ENCODE assay signal across 21 mouse cellular contexts in genomic region chr8:110315826-110316225, GRCm38 (mm10). TPM values are rescaled to one million over a fixed set of nuclear protein-coding genes. Genes with fewer than 3 reads are reported as not detected.
DNase-seq lines count a peak whose midpoint lies in the region; ATAC-seq and TF ChIP-seq lines count a peak whose summit lies in the region.
"Had no signal": no experiment of that assay in that cellular context is flagged by ENCODE, and none has a peak within 500 bp of the region (broad histone marks: within the 10 kb centered on the region; RNA-seq: fewer than 3 reads in every experiment).

No protein-coding gene starts in this region.

- H3K4me1 ChIP-seq in hindbrain, embryonic 13.5 days (replicated peaks): peaks cover 19% of the 10 kb centered on the region
- peaks cover 19% of the 10 kb centered on the region; the same call in 1 of the 2 replicates for H3K4me1 ChIP-seq in hindbrain, embryonic 10.5 days (replicated peaks)
- peaks cover 13% of the 10 kb centered on the region for H3K4me1 ChIP-seq in hindbrain, embryonic 15.5 days (replicated peaks)
- H3K4me1 ChIP-seq in midbrain, embryonic 15.5 days: peaks cover 21% of the 10 kb centered on the region
- H3K4me1 ChIP-seq: forebrain, embryonic 13.5 days; heart, embryonic 10.5 days had no signal

- no peaks in the 10 kb centered on the region for H3K9me3 ChIP-seq in hindbrain, embryonic 13.5 days
- no peaks in the 10 kb centered on the region for H3K9me3 ChIP-seq in hindbrain, embryonic 10.5 days
- no peaks in the 10 kb centered on the region for H3K9me3 ChIP-seq in hindbrain, embryonic 15.5 days
- H3K9me3 ChIP-seq in midbrain, embryonic 15.5 days: no peaks in the 10 kb centered on the region
- H3K9me3 ChIP-seq: embryonic facial prominence, embryonic 10.5 days; forebrain, embryonic 13.5 days; heart, embryonic 10.5 days had no signal

- peak overlapping the region; percentile 44 for H3K27ac ChIP-seq in hindbrain, embryonic 13.5 days
- H3K27ac ChIP-seq in hindbrain, embryonic 10.5 days: no peak overlapping the region
- H3K27ac ChIP-seq in hindbrain, embryonic 15.5 days (replicated peaks): no peak overlapping the region
- peak overlapping the region; percentile 29; the same call in 1 of the 2 replicates for H3K27ac ChIP-seq in midbrain, embryonic 15.5 days
- H3K27ac ChIP-seq: embryonic facial prominence, embryonic 10.5 days; forebrain, embryonic 13.5 days; heart, embryonic 10.5 days had no signal

- H3K27me3 ChIP-seq in hindbrain, embryonic 13.5 days: no peaks in the 10 kb centered on the region
- no peaks in the 10 kb centered on the region for H3K27me3 ChIP-seq in hindbrain, embryonic 10.5 days (ENCODE audit: insufficient read depth, poor library complexity, severe bottlenecking)
- no peaks in the 10 kb centered on the region for H3K27me3 ChIP-seq in hindbrain, embryonic 15.5 days
- H3K27me3 ChIP-seq in midbrain, embryonic 15.5 days (replicated peaks): no peaks in the 10 kb centered on the region
- H3K27me3 ChIP-seq: CH12.LX; forebrain, embryonic 13.5 days; Patski had no signal

- intact Hi-C loops in gastrocnemius, postnatal 14 days (cut with DNase I; ENCODE audit: low total_unique reads): no loop called here

- ATAC-seq in hindbrain, embryonic 13.5 days (ENCODE audit: low FRiP score): no peak
- ATAC-seq in hindbrain, embryonic 15.5 days (ENCODE audit: low FRiP score, low read depth): peak; percentile 45
- 0 out of 2 replicates have a peak, but pooled peaks have one; percentile 24 for ATAC-seq in midbrain, embryonic 15.5 days (replicated peaks)
- ATAC-seq: forebrain, embryonic 13.5 days; forebrain, postnatal 0 days; inflammation-experienced regulatory T-cells, adult 6 months; Patski had no signal

- 54% methylated on average over 7 of the region's 7 CpGs for WGBS in hindbrain, embryonic 13.5 days
- WGBS in hindbrain, embryonic 10.5 days: 65% methylated on average over 7 of the region's 7 CpGs
- WGBS in hindbrain, embryonic 15.5 days: 46% methylated on average over 7 of the region's 7 CpGs
- 33% methylated on average over 7 of the region's 7 CpGs for WGBS in midbrain, embryonic 15.5 days

- 0 out of 2 replicates have a peak overlapping the region, but pooled peaks have one; percentile 6 for H3K4me2 ChIP-seq in hindbrain, embryonic 13.5 days
- H3K4me2 ChIP-seq in hindbrain, embryonic 15.5 days: peak overlapping the region; percentile 4; the same call in 1 of the 2 replicates
- peak overlapping the region; percentile 37 for H3K4me2 ChIP-seq in midbrain, embryonic 15.5 days
- H3K4me2 ChIP-seq: forebrain, embryonic 13.5 days had no signal

- H3K36me3 ChIP-seq in hindbrain, embryonic 13.5 days: no peaks in the 10 kb centered on the region
- H3K36me3 ChIP-seq in hindbrain, embryonic 10.5 days: no peaks in the 10 kb centered on the region
- no peaks in the 10 kb centered on the region for H3K36me3 ChIP-seq in hindbrain, embryonic 15.5 days
- no peaks in the 10 kb centered on the region for H3K36me3 ChIP-seq in midbrain, embryonic 15.5 days (replicated peaks)
- H3K36me3 ChIP-seq: embryonic facial prominence, embryonic 10.5 days; heart, embryonic 10.5 days had no signal

- no peak overlapping the region for H3K9ac ChIP-seq in hindbrain, embryonic 13.5 days
- H3K9ac ChIP-seq in hindbrain, embryonic 15.5 days: no peak overlapping the region
- peak overlapping the region; percentile 14; the same call in 1 of the 2 replicates for H3K9ac ChIP-seq in midbrain, embryonic 15.5 days
- H3K9ac ChIP-seq: forebrain, embryonic 13.5 days; forebrain, postnatal 0 days had no signal

- TF ChIP-seq POLR2A in brain, embryonic 14.5 days (IDR thresholded peaks at IDR 0.05; ENCODE audit: borderline replicate concordance, extremely low read depth, insufficient read depth, insufficient read length, poor library complexity, severe bottlenecking): no peak

- no peak overlapping the region for H3K4me3 ChIP-seq in hindbrain, embryonic 13.5 days
- no peak overlapping the region for H3K4me3 ChIP-seq in hindbrain, embryonic 10.5 days
- no peak overlapping the region for H3K4me3 ChIP-seq in hindbrain, embryonic 15.5 days
- 0 out of 2 replicates have a peak overlapping the region, but pooled peaks have one; percentile 2 for H3K4me3 ChIP-seq in midbrain, embryonic 15.5 days
- H3K4me3 ChIP-seq: embryonic facial prominence, embryonic 10.5 days; forebrain, embryonic 13.5 days; heart, embryonic 10.5 days had no signal

- TF ChIP-seq CTCF in brain, embryonic 14.5 days (IDR thresholded peaks at IDR 0.05; ENCODE audit: borderline replicate concordance, extremely low read depth, insufficient read depth, insufficient read length): no peak

- no peak for DNase-seq in hindbrain, embryonic 10.5 days (ENCODE audit: low spot score)
- DNase-seq in brain, embryonic 14.5 days (ENCODE audit: low read depth): peak; percentile 34
- no peak for DNase-seq in gastrocnemius, postnatal 14 days
- no peak for DNase-seq in lung, postnatal 10 days
- DNase-seq: adrenal gland, adult 2 months; adrenal gland, postnatal 25 days; cerebellum, adult 2 months; forebrain, postnatal 0 days; gastrocnemius, postnatal 25 days; heart, postnatal 10 days; heart, postnatal 4 days had no signal

RNA-seq across cellular contexts. Expression of gene Hydin, which starts 49.0 kb away (rescaled TPM):
- polyA plus RNA-seq in hindbrain, embryonic 13.5 days (2015; fragmentation: Nextera tagmentation; extraction: Ambion mirVana): 0.18 and 0.71 TPM in 2 replicates
- polyA plus RNA-seq in hindbrain, embryonic 10.5 days (2016; fragmentation: Nextera tagmentation; extraction: Ambion mirVana): 0.29 and 0.52 TPM in 2 replicates
- 0.30 and 0.41 TPM in 2 replicates for polyA plus RNA-seq in brain, embryonic 14.5 days (2012; rRNA removed)
- 0.33 and 0.41 TPM in 2 replicates for polyA plus RNA-seq in hindbrain, embryonic 15.5 days (2015; fragmentation: Nextera tagmentation; extraction: Ambion mirVana)
- polyA plus RNA-seq in midbrain, embryonic 15.5 days (2015; fragmentation: Nextera tagmentation; extraction: Ambion mirVana): 0.34 and 0.44 TPM in 2 replicates
- total RNA-seq in gastrocnemius, postnatal 14 days (2021): under 1 TPM; 0.07 to 0.08 TPM
- total RNA-seq: granulocyte monocyte progenitor cell, adult 5-6 weeks had no signal

Comparison
In these comparisons a context has a peak if more than half of its experiments do, and no peak if none do; other contexts are left out.
1. H3K27ac ChIP-seq: peak in hindbrain, embryonic 13.5 days (single experiment) and midbrain, embryonic 15.5 days (single experiment); none in hindbrain, embryonic 10.5 days (single experiment) and hindbrain, embryonic 15.5 days (single experiment).
2. Peak in every context shown above with its lines, with median percentiles within 50 percentile points of each other: H3K4me2 ChIP-seq.